Mouse (Mus musculus): ENCODE data around the gene Utrn. TPM values are rescaled to one million over a fixed set of nuclear protein-coding genes. Genes with fewer than 3 reads are reported as not detected.

The Utrn gene
- polyA plus RNA-seq, 1 experiment: 35.6 TPM

GRCm38 (mm10) chr10:12762668-12763067, 106.5 kb downstream of the Utrn start:
- no peaks in the 10 kb centered on the region for H3K4me1 ChIP-seq (ENCODE audit: control insufficient read depth, insufficient read depth, low read length)
- no peak overlapping the region for H3K4me3 ChIP-seq (ENCODE audit: insufficient read depth, low read length)
- H3K27ac ChIP-seq (ENCODE audit: insufficient read depth, low read length): no peak overlapping the region
- no peak for TF ChIP-seq POLR2A (IDR thresholded peaks at IDR 0.05; ENCODE audit: extremely low read depth, insufficient read depth, low read length)
- no peak for TF ChIP-seq CTCF (IDR thresholded peaks at IDR 0.05; ENCODE audit: extremely low read depth, insufficient read depth, low read length)

DNA sequence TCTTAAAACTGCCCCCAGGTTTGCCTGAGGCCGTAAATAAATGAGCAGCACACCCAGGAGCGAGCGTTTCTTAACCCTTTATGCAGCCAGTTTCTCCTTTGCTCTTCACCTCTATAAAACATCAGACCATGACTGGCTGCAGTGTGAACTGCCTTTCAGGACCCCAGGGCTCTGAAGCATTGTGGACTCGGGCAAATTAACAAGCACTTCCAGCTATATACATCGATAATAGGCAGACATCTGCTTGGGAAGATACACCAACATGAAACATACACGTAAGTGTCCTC, 110.5 kb downstream of the Utrn start:
- TF ChIP-seq POLR2A (IDR thresholded peaks at IDR 0.05; ENCODE audit: extremely low read depth, insufficient read depth, low read length) (no peak), CTCF (IDR thresholded peaks at IDR 0.05; ENCODE audit: extremely low read depth, insufficient read depth, low read length) (no peak)
- no peak overlapping the region for H3K27ac ChIP-seq (ENCODE audit: insufficient read depth, low read length)
- H3K4me1 ChIP-seq (ENCODE audit: control insufficient read depth, insufficient read depth, low read length): no peaks in the 10 kb centered on the region
- H3K4me3 ChIP-seq (ENCODE audit: insufficient read depth, low read length): no peak overlapping the region

DNA sequence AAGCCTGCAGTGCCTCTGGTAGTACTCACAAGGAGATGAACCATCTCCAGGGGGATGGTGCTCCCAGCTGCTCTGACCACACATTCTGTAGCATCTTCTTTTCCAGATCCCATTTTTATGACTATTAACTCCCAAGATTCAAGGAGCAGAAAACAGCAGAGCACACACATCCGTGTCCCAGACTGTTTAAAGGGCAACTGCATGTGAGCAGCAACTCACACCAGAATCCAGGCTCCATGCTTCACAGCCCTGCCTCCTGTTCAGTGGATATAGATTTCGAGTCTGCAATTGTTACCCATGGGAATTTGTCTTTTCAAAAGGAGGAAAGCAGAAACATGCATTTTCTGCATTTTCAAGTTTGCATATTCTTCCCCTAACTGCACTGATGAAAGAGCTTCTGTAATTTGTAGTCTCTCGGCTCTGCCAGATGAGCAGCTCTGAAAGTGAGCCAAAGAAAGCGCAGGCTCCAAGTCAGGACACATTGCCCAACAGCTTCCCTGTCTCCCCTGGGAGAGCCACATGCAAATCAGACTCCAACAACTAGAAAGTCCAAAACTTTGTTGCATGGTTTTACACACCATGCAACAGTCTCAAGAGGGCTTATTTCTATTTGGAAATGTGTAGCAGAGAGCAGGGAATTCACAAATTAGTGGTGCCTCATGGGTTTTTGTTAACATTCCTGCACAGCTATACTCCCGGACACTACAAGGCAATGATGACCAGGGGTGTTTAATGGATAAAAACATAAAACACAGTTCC, 111.0 kb downstream of the Utrn start:
- no peak for TF ChIP-seq POLR2A (IDR thresholded peaks at IDR 0.05; ENCODE audit: extremely low read depth, insufficient read depth, low read length)
- TF ChIP-seq CTCF (IDR thresholded peaks at IDR 0.05; ENCODE audit: extremely low read depth, insufficient read depth, low read length): no peak
- Histone ChIP-seq H3K4me3 (ENCODE audit: insufficient read depth, low read length) (no peak overlapping the region), H3K27ac (ENCODE audit: insufficient read depth, low read length) (no peak overlapping the region), H3K4me1 (ENCODE audit: control insufficient read depth, insufficient read depth, low read length) (no peaks in the 10 kb centered on the region)

DNA sequence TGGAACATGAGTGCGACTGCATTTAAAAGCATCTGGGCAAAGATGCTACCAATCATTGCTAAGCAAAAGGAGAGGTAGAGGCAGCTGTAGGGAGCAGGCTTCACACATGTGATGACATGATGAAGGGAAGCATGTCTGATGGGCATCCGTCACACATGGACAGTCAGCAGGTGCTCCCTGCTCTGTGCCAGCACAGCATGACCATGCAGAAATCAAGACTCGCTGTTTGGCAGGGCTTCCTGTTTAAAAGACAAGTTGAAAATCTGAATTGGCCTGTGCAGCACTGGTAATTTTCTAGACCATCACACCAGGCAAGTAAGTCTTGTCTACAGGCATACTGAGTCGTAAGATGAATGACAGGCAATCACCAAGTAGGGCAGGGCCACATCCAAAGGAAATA, 112.5 kb downstream of the Utrn start:
- Histone ChIP-seq H3K4me1 (ENCODE audit: control insufficient read depth, insufficient read depth, low read length) (no peaks in the 10 kb centered on the region), H3K4me3 (ENCODE audit: insufficient read depth, low read length) (no peak overlapping the region), H3K27ac (ENCODE audit: insufficient read depth, low read length) (no peak overlapping the region)
- no peak for TF ChIP-seq CTCF (IDR thresholded peaks at IDR 0.05; ENCODE audit: extremely low read depth, insufficient read depth, low read length)
- no peak for TF ChIP-seq POLR2A (IDR thresholded peaks at IDR 0.05; ENCODE audit: extremely low read depth, insufficient read depth, low read length)

DNA sequence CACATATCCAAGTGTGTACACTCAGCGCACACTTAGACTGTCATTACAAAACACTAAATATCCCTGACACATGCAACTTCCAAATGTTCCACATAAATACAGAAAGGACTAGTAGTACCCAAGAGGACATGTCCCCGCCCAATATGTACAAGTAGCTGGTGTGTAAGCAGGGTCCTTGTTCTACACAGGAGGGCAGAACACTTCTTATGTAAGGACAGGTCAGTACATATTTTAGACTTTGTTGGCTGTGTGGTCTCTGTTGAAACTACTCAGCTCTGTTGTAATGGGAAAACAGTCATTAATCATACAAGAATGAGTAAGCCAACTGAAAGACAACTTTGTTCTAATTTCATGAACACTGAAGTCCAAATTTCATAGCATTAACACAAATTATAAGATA, 114.3 kb downstream of the Utrn start:
- Histone ChIP-seq H3K27ac (ENCODE audit: insufficient read depth, low read length) (no peak overlapping the region), H3K4me3 (ENCODE audit: insufficient read depth, low read length) (no peak overlapping the region), H3K4me1 (ENCODE audit: control insufficient read depth, insufficient read depth, low read length) (no peaks in the 10 kb centered on the region)
- no peak for TF ChIP-seq POLR2A (IDR thresholded peaks at IDR 0.05; ENCODE audit: extremely low read depth, insufficient read depth, low read length)
- no peak for TF ChIP-seq CTCF (IDR thresholded peaks at IDR 0.05; ENCODE audit: extremely low read depth, insufficient read depth, low read length)

DNA sequence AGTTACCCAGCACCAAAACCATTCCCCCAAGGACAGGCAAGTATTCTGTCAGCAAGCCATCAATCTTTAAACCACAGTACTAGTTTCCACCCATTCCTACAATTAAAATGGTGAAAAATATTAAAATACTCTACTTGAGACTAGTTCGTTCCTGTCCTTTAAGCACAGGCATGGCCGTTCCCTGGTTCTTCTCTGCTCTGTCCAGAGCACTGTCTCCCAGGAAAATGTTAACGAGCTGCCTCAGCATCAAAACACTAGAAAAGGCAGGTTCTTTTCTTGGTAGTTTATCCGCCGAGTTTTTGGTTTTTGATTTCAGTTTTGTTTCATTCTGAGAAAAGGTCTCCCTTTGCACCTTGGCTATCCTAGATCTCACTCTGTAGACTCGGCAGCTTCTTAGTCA, 115.0 kb downstream of the Utrn start:
- H3K4me3 ChIP-seq (ENCODE audit: insufficient read depth, low read length): no peak overlapping the region
- TF ChIP-seq POLR2A (IDR thresholded peaks at IDR 0.05; ENCODE audit: extremely low read depth, insufficient read depth, low read length) (no peak), CTCF (IDR thresholded peaks at IDR 0.05; ENCODE audit: extremely low read depth, insufficient read depth, low read length) (no peak)
- no peaks in the 10 kb centered on the region for H3K4me1 ChIP-seq (ENCODE audit: control insufficient read depth, insufficient read depth, low read length)
- no peak overlapping the region for H3K27ac ChIP-seq (ENCODE audit: insufficient read depth, low read length)

DNA sequence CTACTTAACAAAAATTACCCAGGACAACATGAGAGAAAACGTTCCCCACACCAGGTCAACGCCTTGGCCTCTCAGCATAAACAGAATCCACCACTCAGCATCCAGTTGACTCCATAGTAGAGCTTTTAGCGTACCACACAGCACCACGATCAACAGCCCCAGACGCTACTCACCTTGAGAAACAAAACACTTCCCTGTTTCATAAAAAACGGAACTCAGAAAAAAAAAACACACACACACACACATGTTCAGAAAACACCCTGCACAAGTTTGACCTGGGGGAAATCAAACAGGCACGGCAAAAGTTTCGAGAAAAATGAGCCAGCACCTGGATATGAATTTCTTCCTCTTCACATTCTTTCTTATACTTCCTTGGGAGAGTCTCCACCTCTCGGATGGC, 125.4 kb downstream of the Utrn start:
- Histone ChIP-seq H3K4me3 (ENCODE audit: insufficient read depth, low read length) (no peak overlapping the region), H3K4me1 (ENCODE audit: control insufficient read depth, insufficient read depth, low read length) (no peaks in the 10 kb centered on the region)
- no peak for TF ChIP-seq CTCF (IDR thresholded peaks at IDR 0.05; ENCODE audit: extremely low read depth, insufficient read depth, low read length)
- no peak for TF ChIP-seq POLR2A (IDR thresholded peaks at IDR 0.05; ENCODE audit: extremely low read depth, insufficient read depth, low read length)

DNA sequence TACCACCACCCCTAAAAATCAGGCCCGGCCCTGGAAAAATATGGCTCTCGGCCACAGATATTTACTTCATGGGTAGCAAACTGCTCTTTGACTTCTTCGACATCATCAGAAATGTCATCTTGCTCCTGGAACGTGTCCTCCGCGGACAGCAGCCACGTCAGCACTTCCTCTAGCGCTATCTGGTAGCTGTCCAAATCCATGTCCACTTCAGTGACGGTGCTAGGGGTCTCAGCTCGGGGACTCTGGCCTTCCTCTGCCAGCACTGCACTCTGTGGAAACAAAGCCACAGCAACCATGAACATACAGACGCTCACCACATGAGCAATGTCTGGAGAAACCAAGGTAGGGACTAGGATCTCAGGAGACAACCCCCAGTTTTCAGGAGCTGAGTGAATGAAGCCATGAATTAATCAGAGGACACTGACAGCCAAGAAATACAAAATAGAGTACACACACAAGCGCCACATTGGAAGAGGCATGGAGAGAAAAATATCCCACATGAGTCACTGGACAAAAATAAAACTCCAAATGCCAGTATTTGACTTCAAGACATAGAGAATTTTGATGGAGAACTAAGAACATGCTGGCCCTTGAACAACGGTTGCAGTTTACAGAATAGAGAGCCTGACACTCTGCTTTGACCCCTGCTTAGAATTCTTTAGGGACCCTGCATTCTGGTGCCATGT, 129.7 kb downstream of the Utrn start:
- H3K4me3 ChIP-seq (ENCODE audit: insufficient read depth, low read length): no peak overlapping the region
- TF ChIP-seq POLR2A (IDR thresholded peaks at IDR 0.05; ENCODE audit: extremely low read depth, insufficient read depth, low read length): no peak
- no peak for TF ChIP-seq CTCF (IDR thresholded peaks at IDR 0.05; ENCODE audit: extremely low read depth, insufficient read depth, low read length)
- no peaks in the 10 kb centered on the region for H3K4me1 ChIP-seq (ENCODE audit: control insufficient read depth, insufficient read depth, low read length)
- H3K27ac ChIP-seq (ENCODE audit: insufficient read depth, low read length): no peak overlapping the region

More for the DNA sequence above, 125.4 kb downstream of the Utrn start:
- no peak overlapping the region for H3K27ac ChIP-seq (ENCODE audit: insufficient read depth, low read length)

- H3K4me1 ChIP-seq (ENCODE audit: control insufficient read depth, insufficient read depth, low read length): no peaks in the 10 kb centered on the region
- TF ChIP-seq CTCF (IDR thresholded peaks at IDR 0.05; ENCODE audit: extremely low read depth, insufficient read depth, low read length): no peak
- TF ChIP-seq POLR2A (IDR thresholded peaks at IDR 0.05; ENCODE audit: extremely low read depth, insufficient read depth, low read length): no peak
- no peak overlapping the region for H3K27ac ChIP-seq (ENCODE audit: insufficient read depth, low read length)
- H3K4me3 ChIP-seq (ENCODE audit: insufficient read depth, low read length): no peak overlapping the region
Measured at GRCm38 (mm10) chr10:12737926-12738325, 131.2 kb downstream of the Utrn start.

All from cortical plate, adult 2 months (tissue).